Mouse (Mus musculus): Measurements from ENCODE around the gene Thra.

Gene Thra

DNA sequence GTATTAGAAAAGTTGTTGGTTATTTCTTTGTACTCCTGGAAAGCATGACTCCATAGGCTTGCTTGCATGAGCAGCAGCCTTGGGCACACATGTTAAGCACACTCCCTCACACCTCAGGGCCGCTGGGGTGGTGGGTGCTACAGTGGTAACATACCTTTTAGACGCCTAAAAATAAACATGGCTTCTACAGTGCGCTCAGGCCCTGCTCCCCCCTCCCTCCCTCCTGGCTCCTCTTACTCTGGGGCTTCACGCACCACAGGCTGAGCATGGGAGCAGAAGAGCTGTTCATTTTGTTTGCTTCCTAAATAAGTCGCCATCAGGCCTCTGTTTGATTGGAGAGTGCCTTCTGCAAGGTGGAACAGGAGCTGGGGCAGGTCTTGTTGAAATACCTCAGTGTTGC is 56.9 kb downstream of the Thra start:
- peak; percentile 41 to 49 for DNase-seq

DNA sequence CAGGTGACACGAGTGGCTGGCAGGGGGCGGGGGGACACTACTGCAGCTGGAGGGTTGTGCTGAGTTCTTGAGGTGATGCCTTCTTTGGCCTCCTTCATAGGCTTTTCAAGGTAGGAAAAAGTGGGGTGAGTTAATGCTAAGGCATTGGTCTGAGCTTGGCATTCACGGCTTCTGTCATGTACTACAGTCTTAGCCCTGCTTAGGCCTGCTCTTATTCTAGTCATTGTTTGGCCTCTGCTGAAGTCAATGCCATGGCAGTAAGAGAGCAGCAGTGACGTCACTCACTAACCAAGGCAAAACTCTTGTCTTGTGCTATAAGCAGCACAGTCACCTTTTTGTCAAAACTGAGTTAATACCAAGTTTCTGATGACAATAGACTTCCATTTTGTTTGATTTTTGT is 57.5 kb downstream of the Thra start:
- peak in 1 of 2 experiments; percentile 9 for DNase-seq

DNA sequence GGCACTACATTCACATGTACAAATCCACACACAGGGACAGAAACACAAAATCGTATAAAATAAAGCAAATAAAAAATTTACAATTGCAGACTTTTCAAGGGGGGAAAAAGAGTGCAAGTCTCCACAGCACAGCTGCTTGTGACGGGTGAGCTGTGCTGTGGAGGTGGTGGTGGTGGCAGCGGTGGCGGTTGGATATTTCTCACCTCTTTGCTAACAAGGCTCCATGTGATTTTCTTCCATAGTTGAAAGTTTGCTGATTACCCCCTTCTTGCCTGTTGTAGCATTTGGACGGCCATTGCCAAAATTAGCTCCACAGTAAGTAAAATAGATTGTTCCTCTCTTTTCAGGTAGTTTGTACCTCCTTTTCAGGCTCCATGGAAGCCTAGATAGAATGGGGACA is 64.2 kb downstream of the Thra start, which contains the start of gene Casc3:
TSS of gene Casc3 (plus strand) at position 301 of the 400 bp plus-strand sequence.
- DNase-seq: no peak

DNA sequence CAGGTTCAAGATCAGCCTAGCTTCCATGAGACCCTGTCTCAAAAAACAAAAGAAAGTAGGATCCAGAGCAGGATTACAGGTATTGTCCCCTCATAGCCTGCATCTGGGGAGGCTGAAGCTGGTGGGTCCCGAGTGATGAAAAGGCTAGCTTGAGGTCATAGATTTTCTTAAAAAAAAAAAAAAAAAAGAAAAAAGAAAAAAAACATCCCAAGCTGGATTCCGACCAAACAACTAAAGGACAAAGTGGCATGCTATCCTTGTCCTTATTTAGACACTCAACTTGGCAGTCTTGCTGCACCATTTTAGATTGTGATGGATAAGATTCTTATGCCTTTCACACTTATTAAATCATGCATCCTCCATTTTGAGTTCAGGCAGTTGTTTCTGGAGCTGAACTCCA is 68.0 kb downstream of the Thra start:
- no peak for DNase-seq

DNA sequence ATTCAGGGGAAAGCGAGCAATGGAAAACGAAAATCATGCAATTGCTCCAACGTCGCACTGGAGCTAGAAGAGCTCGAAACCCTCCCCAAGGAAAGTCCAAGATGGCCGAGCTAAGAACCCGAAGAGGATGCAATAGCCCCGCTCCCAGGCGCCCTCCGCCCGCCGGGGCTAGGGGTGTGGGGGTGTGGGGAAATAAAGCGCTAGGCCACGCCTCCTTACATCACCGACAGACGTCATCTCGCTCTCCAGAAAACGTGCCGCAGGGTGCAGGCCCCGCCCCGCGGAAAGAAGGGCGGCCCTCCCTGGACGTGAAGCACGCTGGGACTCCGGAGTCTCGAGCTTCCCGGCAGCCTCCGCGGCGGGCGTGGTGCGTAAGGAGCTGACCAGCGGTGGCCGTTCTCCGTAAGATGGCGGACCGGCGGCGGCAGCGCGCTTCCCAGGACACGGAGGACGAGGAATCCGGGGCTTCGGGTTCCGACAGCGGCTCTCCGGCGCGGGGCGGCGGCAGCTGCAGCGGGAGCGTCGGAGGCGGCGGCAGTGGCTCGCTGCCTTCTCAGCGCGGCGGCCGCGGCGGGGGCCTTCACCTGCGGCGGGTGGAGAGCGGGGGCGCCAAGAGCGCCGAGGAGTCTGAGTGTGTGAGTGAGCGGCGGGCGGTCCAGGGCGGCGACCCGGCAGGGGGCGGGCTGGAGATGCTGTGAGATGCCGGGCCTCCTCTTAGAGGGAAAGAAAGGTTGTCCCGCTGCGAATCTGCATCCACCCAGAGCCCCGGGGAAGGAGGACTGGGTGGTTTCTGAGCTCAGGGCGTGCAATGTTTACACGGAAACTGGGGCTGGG is 69.2 kb downstream of the Thra start:
- DNase-seq: peak; percentile 99 to 100

DNA sequence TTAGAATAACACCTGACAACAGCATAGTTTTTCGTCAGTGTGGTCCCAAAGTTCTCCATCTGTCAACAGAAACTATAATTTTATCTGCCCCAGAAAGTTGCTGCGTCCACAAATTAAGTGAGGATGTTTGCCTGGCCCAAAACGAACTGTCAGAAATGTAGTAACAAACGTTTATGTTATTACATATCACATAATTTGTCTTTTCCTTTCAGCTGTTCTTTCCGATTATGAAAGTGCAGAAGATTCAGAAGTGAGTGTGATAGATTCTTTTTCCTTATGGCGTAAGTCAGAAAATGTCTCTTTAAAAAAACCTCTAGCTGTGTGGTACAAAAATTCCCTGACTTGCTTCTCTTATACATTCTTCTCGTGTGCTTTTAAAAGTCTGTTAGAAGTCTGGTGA is 70.2 kb downstream of the Thra start:
- no peak for DNase-seq

DNA sequence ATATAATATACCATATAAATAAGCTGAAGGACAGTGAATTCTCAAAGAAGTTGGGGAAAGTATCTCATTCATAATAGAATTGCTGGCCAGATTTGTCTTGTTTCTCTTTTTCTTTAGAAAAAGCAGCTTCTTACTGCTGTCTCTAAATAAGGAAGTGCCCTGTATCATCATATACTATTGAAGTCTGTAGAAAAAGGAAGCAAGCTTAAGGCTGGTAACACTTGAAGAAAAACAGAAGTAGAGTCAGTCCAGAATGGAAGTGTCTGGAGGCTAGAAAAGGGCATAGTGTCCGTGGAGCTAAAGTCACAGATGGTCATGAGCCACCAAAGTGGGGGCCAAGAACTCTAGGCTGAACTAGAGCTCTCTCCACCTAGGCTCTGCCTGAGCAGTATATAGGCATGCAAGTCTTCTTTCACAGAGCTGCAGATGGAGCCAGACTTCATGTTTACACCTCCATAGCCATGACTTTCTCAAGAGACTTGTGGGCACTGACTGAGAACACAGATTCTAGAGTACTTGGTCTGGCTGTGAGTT is 76.3 kb downstream of the Thra start:
- no peak for DNase-seq
